Comparison of ENCODE assay signal across 8 mouse cellular contexts in the genomic region with DNA sequence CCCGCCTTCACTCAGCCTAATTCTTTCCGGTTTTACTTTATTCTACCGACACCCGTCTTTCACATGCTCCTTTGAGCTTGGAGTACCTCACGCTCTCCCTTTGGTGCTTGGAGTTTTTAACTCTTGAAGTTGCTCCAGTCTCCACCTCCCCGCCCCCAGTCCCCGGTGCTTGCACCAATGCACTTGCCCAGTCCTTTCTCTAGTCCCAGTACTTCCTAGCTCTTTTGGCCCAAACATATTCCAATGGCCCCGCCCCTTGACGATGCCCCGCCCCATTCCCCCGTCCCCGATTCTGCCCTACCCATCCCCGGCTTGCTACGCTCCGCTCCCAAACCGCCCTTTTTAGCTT. TPM values are rescaled to one million over a fixed set of nuclear protein-coding genes. Genes with fewer than 3 reads are reported as not detected.
DNase-seq lines count a peak whose midpoint lies in the region; ATAC-seq and TF ChIP-seq lines count a peak whose summit lies in the region.

No protein-coding gene starts in this region.

- no peak for TF ChIP-seq CTCF in thymus, adult 2 months (IDR thresholded peaks at IDR 0.05; ENCODE audit: borderline replicate concordance, control insufficient read depth, extremely low read depth, insufficient read depth, low read length, poor library complexity)
- TF ChIP-seq CTCF in cortical plate, adult 2 months (IDR thresholded peaks at IDR 0.05; ENCODE audit: extremely low read depth, insufficient read depth, low read length): no peak

- no peaks in the 10 kb centered on the region for H3K9me3 ChIP-seq in lung, embryonic 15.5 days

- H3K4me1 ChIP-seq in thymus, adult 2 months (replicated peaks; ENCODE audit: control insufficient read depth, insufficient read depth, low read length): 0 out of 2 replicates have a peak, but pooled peaks cover 2% of the 10 kb centered on the region
- peaks cover 2% of the 10 kb centered on the region; the same call in 1 of the 2 replicates for H3K4me1 ChIP-seq in cortical plate, adult 2 months (ENCODE audit: control insufficient read depth, insufficient read depth, low read length)
- peaks cover 6% of the 10 kb centered on the region for H3K4me1 ChIP-seq in lung, embryonic 15.5 days

- peak overlapping the region; percentile 77 for H3K27ac ChIP-seq in thymus, adult 2 months (ENCODE audit: control insufficient read depth, insufficient read depth, low read length)
- 0 out of 2 replicates have a peak overlapping the region, but pooled peaks have one; percentile 46 for H3K27ac ChIP-seq in cortical plate, adult 2 months (ENCODE audit: insufficient read depth, low read length)
- H3K27ac ChIP-seq in lung, embryonic 15.5 days: peak overlapping the region; percentile 94

- H3K4me3 ChIP-seq in thymus, adult 2 months (ENCODE audit: control insufficient read depth, insufficient read depth, low read length): peak overlapping the region; percentile 84
- peak overlapping the region; percentile 83 for H3K4me3 ChIP-seq in cortical plate, adult 2 months (ENCODE audit: insufficient read depth, low read length)
- peak overlapping the region; percentile 70 for H3K4me3 ChIP-seq in lung, embryonic 15.5 days

- peak; percentile 93 for ATAC-seq in lung, embryonic 15.5 days (ENCODE audit: borderline replicate concordance, extremely low read depth, low FRiP score, low TSS enrichment)
- no peak; the same call in 1 of the 2 replicates for ATAC-seq in cerebellum, adult (ENCODE audit: insufficient number of reproducible peaks, low FRiP score, low TSS enrichment)

- H3K27me3 ChIP-seq in thymus, adult 2 months (ENCODE audit: control insufficient read depth, insufficient read depth, low read length): no peaks in the 10 kb centered on the region
- H3K27me3 ChIP-seq in lung, embryonic 15.5 days: no peaks in the 10 kb centered on the region

- H3K36me3 ChIP-seq in thymus, adult 2 months (ENCODE audit: control insufficient read depth, insufficient read depth, low read length): no peaks in the 10 kb centered on the region
- no peaks in the 10 kb centered on the region for H3K36me3 ChIP-seq in lung, embryonic 15.5 days

- no peak for TF ChIP-seq POLR2A in thymus, adult 2 months (IDR thresholded peaks at IDR 0.05; ENCODE audit: control insufficient read depth, extremely low read depth, insufficient read depth, low read length, poor library complexity)
- TF ChIP-seq POLR2A in cortical plate, adult 2 months (IDR thresholded peaks at IDR 0.05; ENCODE audit: extremely low read depth, insufficient read depth, low read length): no peak

- WGBS in thymus, adult 2 months: under 1% methylated on average over 16 of the region's 16 CpGs
- WGBS in lung, embryonic 15.5 days: under 1% methylated on average over 16 of the region's 16 CpGs

- peak; percentile 70 for DNase-seq in thymus, adult 2 months
- no peak for DNase-seq in thymus, postnatal 25 days
- DNase-seq in gastrocnemius, postnatal 4 days (ENCODE audit: low spot score in 2 of 2): peak; percentile 62 to 83
- peak; percentile 81 to 82 for DNase-seq in kidney, adult 8-10 months
- peak; percentile 72 for DNase-seq in skeletal muscle tissue, adult 2 months (ENCODE audit: low read depth, low spot score)

- H3K4me2 ChIP-seq in lung, embryonic 15.5 days: peak overlapping the region; percentile 62

- peak overlapping the region; percentile 52 for H3K9ac ChIP-seq in lung, embryonic 15.5 days

RNA-seq across cellular contexts. Expression of a gene that starts 0.5 kb away (rescaled TPM):
- 8.0 and 9.4 TPM in 2 replicates for polyA plus RNA-seq in thymus, adult 2 months (2012; rRNA removed)
- polyA plus RNA-seq in cortical plate, adult 2 months (2012; rRNA removed): 28.4 and 29.9 TPM in 2 replicates
- 10 to 100 TPM in 1 of 2 experiments, 1 to 10 TPM in 1; 9.7 to 10.3 TPM for total RNA-seq in gastrocnemius, postnatal 4 days (2021)
- 15.9 and 18.0 TPM in 2 replicates for polyA plus RNA-seq in lung, embryonic 15.5 days (2015; fragmentation: Nextera tagmentation; extraction: Ambion mirVana)

RNA-seq across cellular contexts. Expression of a gene that starts 9.4 kb away (rescaled TPM):
- polyA plus RNA-seq in thymus, adult 2 months (2012; rRNA removed): 16.3 and 17.2 TPM in 2 replicates
- 69.5 and 71.5 TPM in 2 replicates for polyA plus RNA-seq in cortical plate, adult 2 months (2012; rRNA removed)
- total RNA-seq in gastrocnemius, postnatal 4 days (2021): 10 to 100 TPM; 18.6 to 20.0 TPM
- 16.8 and 20.7 TPM in 2 replicates for polyA plus RNA-seq in lung, embryonic 15.5 days (2015; fragmentation: Nextera tagmentation; extraction: Ambion mirVana)
